Mouse (Mus musculus): ENCODE results near the gene Pafah1b3. TPM values are rescaled to one million over a fixed set of nuclear protein-coding genes. Genes with fewer than 3 reads are reported as not detected.
A peak's percentile ranks its signal among the peaks of the same experiment; 100 is the strongest.
"Not testable (repeated sequence)": the region's sequence is repeated elsewhere in the genome, so short reads cannot be mapped to it uniquely, and the experiment has no call there.

Pafah1b3 gene
- polyA plus RNA-seq (2014; fragmentation: Nextera tagmentation; extraction: Ambion mirVana), result 198 and 203 TPM in 2 replicates

GRCm38 (mm10) chr7:25297454-25298325, at the start of gene Pafah1b3:
Gene Pafah1b3, minus strand, starts transcription at chr7:25297986.
- DNase-seq (ENCODE audit: low spot score) (peak; percentile 96), ATAC-seq (replicated peaks; ENCODE audit: low FRiP score, low TSS enrichment, low read depth) (peak; percentile 91)
- no peaks in the 10 kb centered on the region for H3K9me3 ChIP-seq (ENCODE audit: control insufficient read depth, low read length)
- H3K36me3 ChIP-seq (ENCODE audit: control insufficient read depth, insufficient read depth, low read length), result peaks cover 31% of the 10 kb centered on the region
- peak within 1 kb of the TSS; percentile 73 for H3K4me2 ChIP-seq (ENCODE audit: low read length)
- H3K4me1 ChIP-seq (replicated peaks; ENCODE audit: control insufficient read depth, insufficient read depth, low read length), result peaks cover 11% of the 10 kb centered on the region
- H3K9ac ChIP-seq (ENCODE audit: low read length), result peak within 1 kb of the TSS; percentile 70
- peak within 1 kb of the TSS; percentile 79 for H3K4me3 ChIP-seq (ENCODE audit: low read depth, low read length)
- no peaks in the 10 kb centered on the region for H3K27me3 ChIP-seq (replicated peaks; ENCODE audit: control insufficient read depth, insufficient read depth, low read length)
- peak within 1 kb of the TSS; percentile 93 for H3K27ac ChIP-seq (ENCODE audit: low read depth)
- WGBS, result under 1% methylated on average over 52 of the region's 52 CpGs

GRCm38 (mm10) chr7:25341000-25341784, 43.4 kb upstream of the Pafah1b3 start:
- Histone ChIP-seq H3K9ac (ENCODE audit: low read length) (no peak overlapping the region), H3K36me3 (ENCODE audit: control insufficient read depth, insufficient read depth, low read length) (peaks cover 51% of the 10 kb centered on the region), H3K27me3 (replicated peaks; ENCODE audit: control insufficient read depth, insufficient read depth, low read length) (no peaks in the 10 kb centered on the region), H3K4me3 (ENCODE audit: low read depth, low read length) (no peak overlapping the region), H3K4me2 (ENCODE audit: low read length) (no peak overlapping the region), H3K9me3 (ENCODE audit: control insufficient read depth, low read length) (no peaks in the 10 kb centered on the region), H3K4me1 (replicated peaks; ENCODE audit: control insufficient read depth, insufficient read depth, low read length) (no peaks in the 10 kb centered on the region), H3K27ac (ENCODE audit: low read depth) (no peak overlapping the region)
- ATAC-seq (replicated peaks; ENCODE audit: low FRiP score, low TSS enrichment, low read depth) (no peak), DNase-seq (ENCODE audit: low spot score) (no peak)
- 85% methylated on average over 20 of the region's 20 CpGs for WGBS

GRCm38 (mm10) chr7:25339329-25339728, 41.5 kb upstream of the Pafah1b3 start:
- Histone ChIP-seq H3K9ac (ENCODE audit: low read length) (no peak overlapping the region), H3K9me3 (ENCODE audit: control insufficient read depth, low read length) (no peaks in the 10 kb centered on the region), H3K27me3 (replicated peaks; ENCODE audit: control insufficient read depth, insufficient read depth, low read length) (no peaks in the 10 kb centered on the region), H3K4me2 (ENCODE audit: low read length) (no peak overlapping the region), H3K4me1 (replicated peaks; ENCODE audit: control insufficient read depth, insufficient read depth, low read length) (no peaks in the 10 kb centered on the region), H3K27ac (ENCODE audit: low read depth) (no peak overlapping the region), H3K36me3 (ENCODE audit: control insufficient read depth, insufficient read depth, low read length) (peaks cover 65% of the 10 kb centered on the region), H3K4me3 (ENCODE audit: low read depth, low read length) (no peak overlapping the region)
- DNase-seq (ENCODE audit: low spot score) (no peak), ATAC-seq (replicated peaks; ENCODE audit: low FRiP score, low TSS enrichment, low read depth) (no peak)
- 90% methylated on average over 9 of the region's 9 CpGs for WGBS

- H3K4me3 ChIP-seq (ENCODE audit: low read depth, low read length), result no peak overlapping the region
- DNase-seq (ENCODE audit: low spot score) (no peak), ATAC-seq (replicated peaks; ENCODE audit: low FRiP score, low TSS enrichment, low read depth) (no peak)
- H3K4me1 ChIP-seq (replicated peaks; ENCODE audit: control insufficient read depth, insufficient read depth, low read length), result no peaks in the 10 kb centered on the region
- peaks cover 58% of the 10 kb centered on the region for H3K36me3 ChIP-seq (ENCODE audit: control insufficient read depth, insufficient read depth, low read length)
- no peak overlapping the region for H3K27ac ChIP-seq (ENCODE audit: low read depth)
- 85% methylated on average over 12 of the region's 12 CpGs for WGBS
- H3K27me3 ChIP-seq (replicated peaks; ENCODE audit: control insufficient read depth, insufficient read depth, low read length), result no peaks in the 10 kb centered on the region
- H3K9ac ChIP-seq (ENCODE audit: low read length), result no peak overlapping the region
- no peak overlapping the region for H3K4me2 ChIP-seq (ENCODE audit: low read length)
- no peaks in the 10 kb centered on the region for H3K9me3 ChIP-seq (ENCODE audit: control insufficient read depth, low read length)
Observed at GRCm38 (mm10) chr7:25334472-25334871, 36.7 kb upstream of the Pafah1b3 start.

- no peak overlapping the region for H3K4me3 ChIP-seq (ENCODE audit: low read depth, low read length)
- H3K27ac ChIP-seq (ENCODE audit: low read depth), result no peak overlapping the region
- no peaks in the 10 kb centered on the region for H3K4me1 ChIP-seq (replicated peaks; ENCODE audit: control insufficient read depth, insufficient read depth, low read length)
- ATAC-seq (replicated peaks; ENCODE audit: low FRiP score, low TSS enrichment, low read depth), result peak; percentile 51
- DNase-seq (ENCODE audit: low spot score), result peak; percentile 79
- whole genome bisulfite sequencing, result 42% methylated on average over 16 of the region's 16 CpGs
- peaks cover 58% of the 10 kb centered on the region for H3K36me3 ChIP-seq (ENCODE audit: control insufficient read depth, insufficient read depth, low read length)
- H3K9ac ChIP-seq (ENCODE audit: low read length), result no peak overlapping the region
- no peaks in the 10 kb centered on the region for H3K9me3 ChIP-seq (ENCODE audit: control insufficient read depth, low read length)
- H3K27me3 ChIP-seq (replicated peaks; ENCODE audit: control insufficient read depth, insufficient read depth, low read length), result no peaks in the 10 kb centered on the region
- no peak overlapping the region for H3K4me2 ChIP-seq (ENCODE audit: low read length)
Observed at GRCm38 (mm10) chr7:25333596-25334307, 36.0 kb upstream of the Pafah1b3 start.

- Histone ChIP-seq H3K9ac (ENCODE audit: low read length) (no peak overlapping the region), H3K9me3 (ENCODE audit: control insufficient read depth, low read length) (no peaks in the 10 kb centered on the region), H3K27me3 (replicated peaks; ENCODE audit: control insufficient read depth, insufficient read depth, low read length) (no peaks in the 10 kb centered on the region), H3K4me1 (replicated peaks; ENCODE audit: control insufficient read depth, insufficient read depth, low read length) (peaks cover 10% of the 10 kb centered on the region), H3K27ac (ENCODE audit: low read depth) (no peak overlapping the region), H3K4me2 (ENCODE audit: low read length) (no peak overlapping the region), H3K36me3 (ENCODE audit: control insufficient read depth, insufficient read depth, low read length) (peaks cover 19% of the 10 kb centered on the region), H3K4me3 (ENCODE audit: low read depth, low read length) (no peak overlapping the region)
- no peak for DNase-seq (ENCODE audit: low spot score)
- 87% methylated on average over 8 of the region's 8 CpGs for WGBS
- no peak for ATAC-seq (replicated peaks; ENCODE audit: low FRiP score, low TSS enrichment, low read depth)
Observed at GRCm38 (mm10) chr7:25326233-25326632, 28.4 kb upstream of the Pafah1b3 start.

GRCm38 (mm10) chr7:25325431-25325830, 27.6 kb upstream of the Pafah1b3 start:
- ATAC-seq (replicated peaks; ENCODE audit: low FRiP score, low TSS enrichment, low read depth); H3K27me3 ChIP-seq (replicated peaks; ENCODE audit: control insufficient read depth, insufficient read depth, low read length); H3K9me3 ChIP-seq (ENCODE audit: control insufficient read depth, low read length); H3K4me2 ChIP-seq (ENCODE audit: low read length); DNase-seq (ENCODE audit: low spot score); H3K4me3 ChIP-seq (ENCODE audit: low read depth, low read length); H3K4me1 ChIP-seq (replicated peaks; ENCODE audit: control insufficient read depth, insufficient read depth, low read length); H3K9ac ChIP-seq (ENCODE audit: low read length); H3K27ac ChIP-seq (ENCODE audit: low read depth): not testable (repeated sequence)
- H3K36me3 ChIP-seq (ENCODE audit: control insufficient read depth, insufficient read depth, low read length), result peaks cover 11% of the 10 kb centered on the region
- WGBS, result 91% methylated on average over 5 of the region's 6 CpGs

- H3K27ac ChIP-seq (ENCODE audit: low read depth), result no peak overlapping the region
- peaks cover 5% of the 10 kb centered on the region for H3K36me3 ChIP-seq (ENCODE audit: control insufficient read depth, insufficient read depth, low read length)
- H3K9me3 ChIP-seq (ENCODE audit: control insufficient read depth, low read length), result no peaks in the 10 kb centered on the region
- no peak overlapping the region for H3K4me2 ChIP-seq (ENCODE audit: low read length)
- H3K4me1 ChIP-seq (replicated peaks; ENCODE audit: control insufficient read depth, insufficient read depth, low read length), result peaks cover 10% of the 10 kb centered on the region
- no peak overlapping the region for H3K4me3 ChIP-seq (ENCODE audit: low read depth, low read length)
- H3K9ac ChIP-seq (ENCODE audit: low read length), result no peak overlapping the region
- H3K27me3 ChIP-seq (replicated peaks; ENCODE audit: control insufficient read depth, insufficient read depth, low read length), result no peaks in the 10 kb centered on the region
- DNase-seq (ENCODE audit: low spot score), result no peak
- 91% methylated on average over 2 of the region's 2 CpGs for WGBS
- ATAC-seq (replicated peaks; ENCODE audit: low FRiP score, low TSS enrichment, low read depth), result no peak
Observed at GRCm38 (mm10) chr7:25323219-25323618, 25.4 kb upstream of the Pafah1b3 start.
